Mouse (Mus musculus) forebrain, postnatal 0 days (tissue): ENCODE measurements around the gene Ash1l. TPM values are rescaled to one million over a fixed set of nuclear protein-coding genes. Genes with fewer than 3 reads are reported as not detected.
A peak's percentile ranks its signal among the peaks of the same experiment; 100 is the strongest.

ENCODE experiments used
- ATAC-seq: fragments of 200-750 bp; cut with Nextera tagmentation; 2 replicates; pipeline ENCODE4 v1.8.0; 2017; ENCODE audit warnings: mild to moderate bottlenecking, moderate library complexity
- DNase-seq: peaks from one replicate; pipeline ENCODE4 v3.0.0-alpha.2; 2015
- H3K27ac ChIP-seq: fragments of 300-500 bp; sonication (generic); 2 replicates; pipeline ENCODE4 v1.5.1; 2014; ENCODE audit warnings: low read depth, mild to moderate bottlenecking, antibody characterized with exemption, low read length, moderate library complexity, mixed read lengths
- H3K27me3 ChIP-seq: fragments of 300-500 bp; sonication (generic); 2 replicates; pipeline ENCODE4 v1.6.1; 2014; ENCODE audit warnings: mild to moderate bottlenecking, low read length, mixed read lengths; ENCODE audit not compliant: insufficient read depth
- H3K36me3 ChIP-seq: fragments of 300-500 bp; sonication (generic); 2 replicates; pipeline ENCODE4 v1.6.1; 2014; ENCODE audit warnings: mild to moderate bottlenecking, moderate library complexity; ENCODE audit not compliant: insufficient read depth
- H3K4me1 ChIP-seq: fragments of 300-500 bp; sonication (generic); 2 replicates; pipeline ENCODE4 v1.6.1; 2014; ENCODE audit warnings: antibody characterized with exemption; ENCODE audit not compliant: insufficient read depth
- H3K4me2 ChIP-seq: fragments of 300-500 bp; sonication (generic); 2 replicates; pipeline ENCODE4 v1.6.1; 2014; ENCODE audit warnings: low read depth, mild to moderate bottlenecking, moderate library complexity
- H3K4me3 ChIP-seq: fragments of 300-500 bp; sonication (generic); 2 replicates; pipeline ENCODE4 v1.5.1; 2014; ENCODE audit warnings: low read depth, low read length, mixed read lengths
- H3K9ac ChIP-seq: fragments of 300-500 bp; sonication (generic); 2 replicates; pipeline ENCODE4 v1.6.1; 2014; ENCODE audit warnings: mild to moderate bottlenecking
- H3K9me3 ChIP-seq: fragments of 300-500 bp; sonication (generic); 2 replicates; pipeline ENCODE4 v1.6.1; 2016; ENCODE audit warnings: low read length
- CTCF ChIP-seq: sonication (generic); IDR thresholded peaks from 2 replicates; pipeline ENCODE4 v1.5.1; 2016; ENCODE audit warnings: antibody characterized with exemption, control low read depth, low read depth
- WGBS: fragments of 180-500 bp; shearing (Covaris S2); extraction: QIAGEN DNeasy Blood & Tissue Kit; methylation state at CpG from one replicate; pipeline ENCODE4 v1.1.7; 2014; 5-methylcytosine and 5-hydroxymethylcytosine counted together
- polyA plus RNA-seq: library from polyadenylated mRNA; unstranded; fragments of >200 nt; fragmentation: Nextera tagmentation; extraction: Ambion mirVana; gene quantifications from 2 replicates; pipeline ENCODE4 v1.2.1, GENCODE M21; 2015
- total RNA-seq: library from RNA; depleted of rRNA; stranded (reverse); fragments of >200 nt; gene quantifications from 2 replicates; pipeline ENCODE4 v1.2.3, GENCODE M21; 2014

Gene Ash1l
- total and polyA plus RNA-seq, 2 experiments from 2014 or later: 12.8 to 28.9 TPM

GRCm38 (mm10) chr3:89084133-89084532 is 133.7 kb downstream of the Ash1l start:
- H3K4me1 ChIP-seq: no peaks in the 10 kb centered on the region
- TF ChIP-seq CTCF: no peak
- DNase-seq (no peak), ATAC-seq (no peak)
- H3K36me3 ChIP-seq: peaks cover 58% of the 10 kb centered on the region
- no peak overlapping the region for H3K27ac ChIP-seq
- H3K4me2 ChIP-seq: no peak overlapping the region
- no peak overlapping the region for H3K4me3 ChIP-seq
- 79% methylated on average over 2 of the region's 2 CpGs for WGBS
- H3K9me3 ChIP-seq: no peaks in the 10 kb centered on the region
- H3K9ac ChIP-seq: no peak overlapping the region
- H3K27me3 ChIP-seq: no peaks in the 10 kb centered on the region

GRCm38 (mm10) chr3:89084654-89085190 is 134.3 kb downstream of the Ash1l start:
- no peak for TF ChIP-seq CTCF
- 84% methylated on average over 12 of the region's 12 CpGs for WGBS
- Histone ChIP-seq H3K27ac (no peak overlapping the region), H3K27me3 (no peaks in the 10 kb centered on the region), H3K36me3 (peaks cover 52% of the 10 kb centered on the region), H3K4me3 (no peak overlapping the region), H3K9ac (no peak overlapping the region), H3K9me3 (no peaks in the 10 kb centered on the region), H3K4me2 (no peak overlapping the region), H3K4me1 (0 out of 2 replicates have a peak, but pooled peaks cover 3% of the 10 kb centered on the region)
- ATAC-seq: no peak
- DNase-seq: no peak

GRCm38 (mm10) chr3:89087338-89088110 is 137.1 kb downstream of the Ash1l start:
- Histone ChIP-seq H3K27me3 (no peaks in the 10 kb centered on the region), H3K4me2 (no peak overlapping the region), H3K4me1 (0 out of 2 replicates have a peak, but pooled peaks cover 10% of the 10 kb centered on the region), H3K36me3 (peaks cover 48% of the 10 kb centered on the region), H3K27ac (no peak overlapping the region), H3K4me3 (no peak overlapping the region), H3K9me3 (no peaks in the 10 kb centered on the region), H3K9ac (no peak overlapping the region)
- WGBS: 37% methylated on average over 21 of the region's 21 CpGs
- TF ChIP-seq CTCF: peak; percentile 80
- DNase-seq: peak; percentile 79
- no peak for ATAC-seq

GRCm38 (mm10) chr3:89088974-89089373 is 138.6 kb downstream of the Ash1l start:
- peaks cover 48% of the 10 kb centered on the region for H3K36me3 ChIP-seq
- H3K4me2 ChIP-seq: no peak overlapping the region
- no peak for ATAC-seq
- H3K9ac ChIP-seq: no peak overlapping the region
- DNase-seq: no peak
- TF ChIP-seq CTCF: no peak
- no peak overlapping the region for H3K27ac ChIP-seq
- H3K9me3 ChIP-seq: no peaks in the 10 kb centered on the region
- no peak overlapping the region for H3K4me3 ChIP-seq
- H3K27me3 ChIP-seq: no peaks in the 10 kb centered on the region
- WGBS: 82% methylated on average over 14 of the region's 14 CpGs
- 0 out of 2 replicates have a peak, but pooled peaks cover 10% of the 10 kb centered on the region for H3K4me1 ChIP-seq

- Histone ChIP-seq H3K36me3 (peaks cover 48% of the 10 kb centered on the region), H3K27ac (peak overlapping the region; percentile 79), H3K9ac (peak overlapping the region; percentile 68), H3K27me3 (no peaks in the 10 kb centered on the region), H3K9me3 (no peaks in the 10 kb centered on the region), H3K4me3 (peak overlapping the region; percentile 72), H3K4me2 (peak overlapping the region; percentile 95), H3K4me1 (0 out of 2 replicates have a peak, but pooled peaks cover 10% of the 10 kb centered on the region)
- peak; percentile 89 for DNase-seq
- 3% methylated on average over 40 of the region's 40 CpGs for WGBS
- TF ChIP-seq CTCF: no peak
- peak; percentile 77 for ATAC-seq
Observed at GRCm38 (mm10) chr3:89089882-89090591, 139.6 kb downstream of the Ash1l start.

GRCm38 (mm10) chr3:89090694-89091655 is 140.6 kb downstream of the Ash1l start:
- peak overlapping the region; percentile 79 for H3K27ac ChIP-seq
- H3K36me3 ChIP-seq: peaks cover 50% of the 10 kb centered on the region
- H3K27me3 ChIP-seq: no peaks in the 10 kb centered on the region
- peak overlapping the region; percentile 68 for H3K9ac ChIP-seq
- TF ChIP-seq CTCF: peak; percentile 81
- peak; percentile 44 for ATAC-seq
- DNase-seq: peak; percentile 84
- H3K4me2 ChIP-seq: peak overlapping the region; percentile 95
- 0 out of 2 replicates have a peak, but pooled peaks cover 10% of the 10 kb centered on the region for H3K4me1 ChIP-seq
- H3K9me3 ChIP-seq: no peaks in the 10 kb centered on the region
- 2% methylated on average over 63 of the region's 74 CpGs for WGBS
- H3K4me3 ChIP-seq: peak overlapping the region; percentile 72
